Mouse (Mus musculus) adrenal gland, adult 18-20 months (tissue): ENCODE data around the gene Olfr1209. TPM values are rescaled to one million over a fixed set of nuclear protein-coding genes. Genes with fewer than 3 reads are reported as not detected.

Experiments used
- DNase-seq, 2 experiments: peaks; one replicate each; pipeline ENCODE4 v3.0.0; 2021 to 2022; ENCODE audit warnings: low spot score in 2 of 2
- long read RNA-seq, 2 experiments: library from polyadenylated mRNA; stranded (forward); transcript quantifications; one replicate each; pipeline ENCODE4 v2.0.0; 2021
- total RNA-seq, 2 experiments: library from RNA; stranded (reverse); gene quantifications; 1 replicate in 1 of 2; 2 replicates in 1 of 2; pipeline ENCODE4 v1.2.3; 2021

Olfr1209 gene
- not detected for total RNA-seq
- long read RNA-seq, experiment 1 = 0 reads
- long read RNA-seq, experiment 2 = 0 reads

DNA sequence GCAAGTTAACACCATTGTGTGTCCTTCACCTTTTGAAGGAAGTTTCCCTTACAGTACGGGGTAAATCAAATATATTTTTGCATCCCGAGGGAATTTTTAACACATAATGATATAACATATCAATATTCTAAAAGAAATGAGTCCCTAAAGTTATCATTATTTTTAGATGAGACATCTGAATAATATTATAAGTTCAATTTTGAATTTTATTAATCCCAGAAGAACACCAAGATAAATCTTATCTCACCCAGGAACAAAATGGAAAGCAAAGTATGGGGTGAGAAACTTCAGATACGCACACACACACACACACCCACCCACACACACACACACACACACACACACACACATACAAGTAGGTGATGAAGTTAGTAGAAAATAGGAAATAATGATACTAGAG lies at the start of gene Olfr1209:
Gene Olfr1209, minus strand, starts transcription at position 101 of the 400 bp plus-strand sequence.
- no peak for DNase-seq

DNA sequence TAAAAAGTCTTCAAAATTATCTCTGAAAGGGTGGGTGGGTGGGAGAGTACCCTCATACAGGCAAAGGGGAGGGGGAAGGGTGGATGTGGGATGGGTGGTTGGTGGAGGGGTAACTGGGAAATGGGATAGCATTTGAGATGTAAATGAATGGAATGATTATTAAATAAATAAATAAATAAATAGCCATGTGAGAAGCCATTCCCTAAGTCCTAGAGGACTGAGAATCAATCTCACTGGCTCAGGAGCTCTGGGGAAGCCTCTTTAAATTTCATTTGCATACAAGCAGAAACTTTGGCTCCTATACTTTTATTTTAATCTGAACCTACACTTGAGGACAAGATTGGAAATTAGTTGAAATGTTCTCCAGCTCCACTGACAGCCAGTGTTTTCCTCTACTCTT lies 38.7 kb upstream of the Olfr1209 start, which contains the start of gene Olfr1212:
Gene Olfr1212, plus strand, starts transcription at position 301 of the 400 bp plus-strand sequence.
- DNase-seq = no peak

- no peak for DNase-seq
Measured at GRCm38 (mm10) chr2:88938011-88938410, 23.1 kb upstream of the Olfr1209 start, which contains the start of gene Olfr1211. Olfr1211 (minus strand) TSS chr2:88938111.

- DNase-seq = no peak
Measured at GRCm38 (mm10) chr2:88902211-88902610, 12.7 kb downstream of the Olfr1209 start, which contains the start of gene Olfr1208. Olfr1208 (minus strand) TSS chr2:88902311.

- DNase-seq = no peak
Measured at GRCm38 (mm10) chr2:88862931-88863330, 52.0 kb downstream of the Olfr1209 start, which contains the start of gene Olfr1206. Olfr1206 (plus strand) TSS chr2:88863231.

Other genes with a start within 250 kb of the Olfr1209 start
- gene Olfr1193, start 239.5 kb downstream of the Olfr1209 start, total RNA-seq = not detected
- not detected for gene Olfr1195, start 226.0 kb downstream of the Olfr1209 start, total RNA-seq
- gene Olfr1196, start 210.6 kb downstream of the Olfr1209 start, total RNA-seq = not detected
- not detected for gene Olfr1197, start 182.8 kb downstream of the Olfr1209 start, total RNA-seq
- not detected for gene Olfr1198, start 163.8 kb downstream of the Olfr1209 start, total RNA-seq
- not detected for gene Olfr1199, start 154.7 kb downstream of the Olfr1209 start, total RNA-seq
- not detected for gene Olfr1200, start 144.7 kb downstream of the Olfr1209 start, total RNA-seq
- gene Olfr1201, start 122.1 kb downstream of the Olfr1209 start, total RNA-seq = not detected
- gene Olfr1202, start 100.7 kb downstream of the Olfr1209 start, total RNA-seq = not detected
- gene Olfr1205, start 85.4 kb downstream of the Olfr1209 start, total RNA-seq = not detected
- gene Olfr1204, start 65.9 kb downstream of the Olfr1209 start, total RNA-seq = not detected
- gene Olfr1206, start 51.9 kb downstream of the Olfr1209 start, total RNA-seq = not detected
- gene Olfr1208, start 12.8 kb downstream of the Olfr1209 start, total RNA-seq = not detected
- gene Olfr1211, start 23.0 kb upstream of the Olfr1209 start, total RNA-seq = not detected
- gene Olfr1212, start 38.8 kb upstream of the Olfr1209 start, total RNA-seq = not detected
- gene Gm13762, start 65.1 kb upstream of the Olfr1209 start, total RNA-seq = not detected
- not detected for gene Olfr1214, start 77.5 kb upstream of the Olfr1209 start, total RNA-seq
- not detected for gene Olfr1215, start 91.8 kb upstream of the Olfr1209 start, total RNA-seq
- gene Olfr1216, start 103.2 kb upstream of the Olfr1209 start, total RNA-seq = not detected
- gene Olfr1217, start 116.9 kb upstream of the Olfr1209 start, total RNA-seq = not detected
- gene Olfr1218, start 146.0 kb upstream of the Olfr1209 start, total RNA-seq = not detected
- not detected for gene Olfr1219, start 168.4 kb upstream of the Olfr1209 start, total RNA-seq
- not detected for gene Olfr1220, start 191.7 kb upstream of the Olfr1209 start, total RNA-seq
- not detected for gene Olfr1221, start 202.1 kb upstream of the Olfr1209 start, total RNA-seq
- gene Olfr1222, start 217.9 kb upstream of the Olfr1209 start, total RNA-seq = not detected
- gene Olfr1223, start 236.4 kb upstream of the Olfr1209 start, total RNA-seq = not detected
- not detected for gene Olfr1224-ps1, start 248.9 kb upstream of the Olfr1209 start, total RNA-seq